Mouse (Mus musculus) neutrophil, adult 59 days (primary cell): Measurements from ENCODE around the gene Olfr1120. TPM values are rescaled to one million over a fixed set of nuclear protein-coding genes. Genes with fewer than 3 reads are reported as not detected.

Experiments
- total RNA-seq, 2 experiments: library from RNA; stranded (reverse); gene quantifications; 1 replicate in 1 of 2; 2 replicates in 1 of 2; pipeline ENCODE4 v1.2.4; 2023

Olfr1120 gene
- total RNA-seq, result not detected

GRCm38 (mm10) chr2:87354515-87354914 is at the start of gene Olfr1120:
Gene Olfr1120, plus strand, starts transcription at chr2:87354815.

GRCm38 (mm10) chr2:87307281-87307680 is 47.3 kb upstream of the Olfr1120 start, which contains the start of gene Olfr1118:
Gene Olfr1118, plus strand, starts transcription at chr2:87307581.

GRCm38 (mm10) chr2:87369595-87369994 is 15.0 kb downstream of the Olfr1120 start, which contains the start of gene Olfr1121:
Gene Olfr1121, plus strand, starts transcription at chr2:87369895.

GRCm38 (mm10) chr2:87385549-87385948 is 30.9 kb downstream of the Olfr1120 start, which contains the start of gene Olfr1122:
Gene Olfr1122, plus strand, starts transcription at chr2:87385849.

Other genes with a start within 250 kb of the Olfr1120 start
- gene Olfr259, start 240.2 kb upstream of the Olfr1120 start, total RNA-seq, result not detected
- not detected for gene Olfr1110, start 214.5 kb upstream of the Olfr1120 start, total RNA-seq
- gene Olfr1111, start 202.2 kb upstream of the Olfr1120 start, total RNA-seq, result not detected
- not detected for gene Olfr1112, start 167.0 kb upstream of the Olfr1120 start, total RNA-seq
- not detected for gene Olfr1113, start 145.8 kb upstream of the Olfr1120 start, total RNA-seq
- gene Olfr1115, start 106.8 kb upstream of the Olfr1120 start, total RNA-seq, result not detected
- gene Olfr1116, start 87.3 kb upstream of the Olfr1120 start, total RNA-seq, result not detected
- not detected for gene Olfr1118, start 47.2 kb upstream of the Olfr1120 start, total RNA-seq
- not detected for gene Olfr1121, start 15.1 kb downstream of the Olfr1120 start, total RNA-seq
- not detected for gene Olfr1122, start 31.0 kb downstream of the Olfr1120 start, total RNA-seq
- not detected for gene Olfr1123, start 61.8 kb downstream of the Olfr1120 start, total RNA-seq
- gene Olfr1124, start 75.5 kb downstream of the Olfr1120 start, total RNA-seq, result not detected
- not detected for gene Olfr1126, start 99.1 kb downstream of the Olfr1120 start, total RNA-seq
- not detected for gene Pramel7, start 142.3 kb downstream of the Olfr1120 start, total RNA-seq
- not detected for gene Pramel6, start 151.8 kb downstream of the Olfr1120 start, total RNA-seq
- gene Olfr153, start 177.0 kb downstream of the Olfr1120 start, total RNA-seq, result not detected
- not detected for gene Olfr1128, start 190.7 kb downstream of the Olfr1120 start, total RNA-seq
- gene Olfr1129, start 219.1 kb downstream of the Olfr1120 start, total RNA-seq, result not detected